Mouse (Mus musculus): Measurements from ENCODE around the gene Tmem199.

The Tmem199 gene

GRCm38 (mm10) chr11:78471326-78472103, 40.5 kb downstream of the Tmem199 start:
- no peak for DNase-seq

GRCm38 (mm10) chr11:78467932-78468331, 44.0 kb downstream of the Tmem199 start:
- DNase-seq: no peak

GRCm38 (mm10) chr11:78467515-78467914, 44.5 kb downstream of the Tmem199 start:
- no peak for DNase-seq

- peak; percentile 17 to 37 for DNase-seq
Measured at GRCm38 (mm10) chr11:78466242-78466912, 45.6 kb downstream of the Tmem199 start.

GRCm38 (mm10) chr11:78465568-78466180, 46.3 kb downstream of the Tmem199 start, which contains the start of gene Slc46a1:
Gene Slc46a1, plus strand, starts transcription at chr11:78465697.
- peak; percentile 92 to 95 for DNase-seq

- peak in 1 of 2 experiments; percentile 13 for DNase-seq
Measured at GRCm38 (mm10) chr11:78465116-78465515, 46.9 kb downstream of the Tmem199 start.

- DNase-seq: no peak
Measured at GRCm38 (mm10) chr11:78463286-78464036, 48.5 kb downstream of the Tmem199 start.

- DNase-seq: no peak
Measured at GRCm38 (mm10) chr11:78462669-78463068, 49.3 kb downstream of the Tmem199 start.

GRCm38 (mm10) chr11:78461894-78462293, 50.1 kb downstream of the Tmem199 start:
- DNase-seq: no peak

GRCm38 (mm10) chr11:78458740-78459139, 53.2 kb downstream of the Tmem199 start:
- DNase-seq: no peak

Measured in kidney, postnatal 4 days (tissue).